Mouse (Mus musculus) B cell, adult 2 months (primary cell): Measurements from ENCODE around the gene 4930469K13Rik.
A peak's percentile ranks its signal among the peaks of the same experiment; 100 is the strongest.

ENCODE experiments used
- DNase-seq, 2 experiments: peaks; one replicate each; pipeline ENCODE4 v3.0.0; 2022

4930469K13Rik gene

DNA sequence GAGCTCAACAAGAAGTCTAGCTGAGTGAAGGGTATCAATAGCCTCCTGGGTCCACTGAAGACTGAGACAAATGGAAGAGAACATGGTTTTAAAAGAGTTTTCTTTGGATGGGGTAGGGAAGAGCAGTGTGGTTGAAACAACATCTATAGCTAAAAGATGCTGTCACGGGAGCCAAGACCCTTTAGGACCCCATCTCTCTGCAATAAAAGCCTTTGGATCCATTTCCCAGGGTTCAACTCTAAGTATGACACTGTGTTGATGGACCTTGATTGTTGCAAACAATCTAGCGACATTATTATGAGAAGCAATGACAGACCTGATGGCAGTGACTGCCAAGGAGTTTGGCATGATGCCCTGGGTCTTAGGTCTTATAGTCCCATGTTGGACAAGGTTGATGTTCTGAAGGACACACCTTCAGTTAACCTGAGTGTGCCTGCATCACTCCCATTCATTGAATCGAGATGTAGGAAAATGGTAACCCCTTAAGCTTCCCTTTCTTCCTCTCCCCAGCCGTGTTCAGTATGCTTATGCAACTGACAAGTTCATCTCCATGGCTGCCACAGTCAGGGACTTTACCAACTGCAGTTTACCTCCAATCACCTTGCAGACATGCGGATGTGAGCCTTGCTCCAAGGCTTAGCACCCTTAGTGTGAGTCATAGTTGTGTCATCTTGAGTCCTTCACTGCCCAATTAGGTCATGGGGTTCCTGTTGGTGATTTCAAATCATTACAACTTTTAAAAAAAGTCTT, 62.3 kb downstream of the 4930469K13Rik start:
- DNase-seq, result no peak

- DNase-seq, result no peak
Measured at GRCm38 (mm10) chr11:34034794-34035193, 63.6 kb downstream of the 4930469K13Rik start.

- peak; percentile 24 to 35 for DNase-seq
Measured at GRCm38 (mm10) chr11:34034008-34034505, 64.3 kb downstream of the 4930469K13Rik start.

- DNase-seq, result peak; percentile 46 to 51
Measured at GRCm38 (mm10) chr11:34031015-34031805, 67.1 kb downstream of the 4930469K13Rik start.

GRCm38 (mm10) chr11:34029658-34030057, 68.7 kb downstream of the 4930469K13Rik start:
- DNase-seq, result no peak

DNA sequence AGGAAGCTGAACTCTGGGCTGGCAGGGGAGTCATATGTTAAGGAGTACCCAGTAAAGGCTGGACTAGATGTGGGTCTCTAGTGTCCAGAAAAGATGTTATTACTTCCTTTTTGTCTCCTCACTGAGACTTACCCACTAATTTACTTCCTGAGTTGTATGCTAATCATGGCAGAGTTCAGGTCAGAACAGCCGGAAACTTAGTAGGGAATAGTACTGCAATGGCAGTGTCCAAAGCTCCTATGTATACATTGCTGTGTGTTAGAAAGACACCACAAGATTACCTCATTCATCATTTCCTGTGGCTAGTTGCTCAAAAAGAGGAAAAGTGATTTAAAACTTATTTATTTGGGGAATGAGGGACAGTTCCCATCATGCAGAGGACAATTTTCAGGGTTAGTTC, 73.3 kb downstream of the 4930469K13Rik start:
- DNase-seq, result no peak

DNA sequence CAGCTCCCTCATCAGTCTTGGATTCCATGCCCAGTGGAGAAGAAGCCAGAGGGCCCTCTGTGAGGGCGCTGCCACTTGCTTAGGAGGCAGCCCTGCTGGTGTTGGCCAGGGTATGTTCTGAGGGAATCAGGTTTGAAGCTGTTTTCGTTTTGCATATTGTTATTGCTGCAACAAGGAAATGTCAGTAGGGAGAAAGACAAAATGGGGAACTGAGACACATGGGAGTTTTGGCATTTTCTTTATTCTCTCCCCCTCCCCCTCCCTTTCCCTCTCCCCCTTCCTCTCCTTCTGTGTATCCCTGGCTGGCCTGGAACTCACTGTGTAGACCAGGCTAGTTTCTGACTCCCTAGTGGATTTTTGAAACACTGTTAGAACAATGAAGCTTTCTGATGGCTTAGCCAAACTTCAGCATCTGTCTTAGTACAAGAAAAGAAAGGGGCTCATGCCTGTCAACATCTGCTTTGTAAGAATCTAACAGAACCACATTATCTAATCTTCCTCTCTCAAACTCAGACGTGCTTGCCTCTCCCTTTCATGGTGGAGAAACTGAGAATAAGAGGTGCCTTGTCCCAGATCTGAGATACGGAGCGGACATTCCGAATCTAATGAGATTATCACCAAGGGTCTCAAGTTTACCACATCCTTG, 86.2 kb downstream of the 4930469K13Rik start:
- DNase-seq, result no peak

DNA sequence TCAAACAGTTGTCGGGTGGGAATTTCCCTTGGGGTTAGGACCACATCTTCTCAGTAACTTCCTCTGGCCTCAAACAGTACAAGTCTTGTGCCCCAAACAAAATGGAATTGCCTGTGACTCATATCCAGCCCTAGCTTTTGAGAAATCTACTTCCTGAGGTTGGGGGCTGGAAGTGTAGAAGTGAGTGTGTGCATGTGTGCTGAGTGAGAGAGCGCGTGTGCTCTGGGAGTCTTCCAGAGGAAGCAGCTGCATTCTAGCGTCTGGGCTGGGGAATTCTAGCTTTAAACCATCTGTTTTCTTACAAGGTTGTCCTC, 87.5 kb downstream of the 4930469K13Rik start:
- no peak for DNase-seq

DNA sequence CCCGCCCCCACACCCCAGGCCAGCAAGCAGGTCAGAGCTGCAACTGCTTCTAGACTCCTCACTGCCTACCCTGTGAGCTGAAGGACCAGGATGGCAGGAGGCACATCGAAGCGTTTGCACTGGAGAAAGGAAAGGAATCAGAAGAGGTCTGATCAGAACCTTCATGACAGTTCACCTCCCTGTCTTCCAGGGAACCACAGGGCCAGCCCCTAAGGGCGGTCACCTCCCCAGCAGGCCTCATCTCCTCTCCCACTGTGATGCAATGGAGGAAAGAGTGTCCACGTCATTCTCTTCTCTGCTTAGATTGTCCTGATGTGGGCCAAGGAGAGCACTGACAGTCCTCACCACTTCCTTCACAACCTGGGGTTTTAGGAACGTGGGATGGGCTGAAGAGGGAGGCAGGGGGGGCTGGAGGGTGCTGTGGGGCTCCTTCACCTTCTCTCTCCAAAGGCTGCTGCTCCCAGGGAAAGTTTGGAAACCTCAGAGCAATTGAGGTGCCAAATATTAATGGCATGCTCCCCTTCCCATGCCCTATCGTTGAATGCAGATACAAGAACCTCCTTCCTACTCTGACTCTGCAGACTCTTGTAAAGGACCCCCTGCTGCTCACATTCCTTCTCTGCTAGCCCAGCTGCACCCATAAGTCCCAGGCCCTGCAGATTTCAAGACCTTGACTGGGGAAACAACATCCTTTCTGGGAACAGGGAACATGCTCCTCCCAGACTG, 88.1 kb downstream of the 4930469K13Rik start:
- no peak for DNase-seq

DNA sequence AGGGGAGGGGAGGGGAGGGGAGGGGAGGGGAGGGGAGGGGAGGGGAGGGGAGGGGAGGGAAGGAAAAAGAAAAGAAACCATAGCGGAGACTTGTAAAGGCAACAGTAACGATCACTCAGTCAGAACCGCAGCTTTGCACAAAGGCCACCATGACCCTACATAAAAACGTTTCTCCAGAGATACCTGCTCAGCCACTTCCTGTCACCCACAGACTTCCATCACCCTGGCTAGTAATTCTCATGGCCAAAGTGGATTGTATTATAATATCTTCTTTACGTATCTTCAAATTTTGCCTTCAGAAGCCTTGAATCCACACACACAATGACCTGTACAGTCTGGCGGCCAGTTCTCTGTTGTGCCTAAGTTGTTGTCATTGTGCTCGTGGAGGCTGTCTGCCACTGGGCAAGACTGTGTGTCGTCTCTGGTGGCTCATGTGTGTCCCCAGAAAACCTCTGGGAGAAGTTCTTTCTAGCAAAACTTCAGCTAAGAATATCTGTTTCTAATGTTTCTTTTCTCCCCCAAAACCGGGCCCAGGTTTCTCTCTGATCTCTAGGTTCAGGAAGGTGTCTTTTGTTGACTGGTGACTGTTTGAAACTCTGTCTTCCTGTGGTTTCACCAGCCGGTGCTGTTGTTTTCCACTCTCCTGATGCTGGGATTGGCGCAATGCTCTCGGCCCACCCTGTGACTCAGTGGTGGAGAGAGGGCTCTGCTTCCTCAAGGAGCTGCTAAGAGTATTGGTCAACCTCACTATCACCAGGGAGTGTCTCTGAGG, 88.9 kb downstream of the 4930469K13Rik start:
- no peak for DNase-seq

DNA sequence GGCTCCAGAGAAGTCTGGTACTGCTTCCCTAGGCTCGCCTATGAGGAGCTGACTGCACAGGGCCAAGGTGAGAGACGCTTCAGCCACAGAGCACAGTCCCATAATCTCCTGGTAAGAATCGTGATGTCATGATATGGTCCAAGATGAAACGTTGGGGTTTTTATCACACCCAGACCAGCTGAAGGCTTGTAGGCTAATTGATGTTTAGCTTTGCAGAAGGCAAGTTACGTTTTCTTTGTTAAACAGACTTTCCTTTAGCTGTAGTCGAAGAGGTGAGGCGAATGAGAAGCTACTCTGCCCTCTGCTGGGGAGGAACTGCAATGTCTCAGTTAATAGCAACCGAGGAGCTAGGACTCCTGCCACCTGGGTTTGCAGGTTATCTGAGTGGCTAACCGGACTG, 89.7 kb downstream of the 4930469K13Rik start:
- peak; percentile 76 to 81 for DNase-seq

- peak; percentile 68 to 69 for DNase-seq
Measured at GRCm38 (mm10) chr11:34008214-34008613, 90.1 kb downstream of the 4930469K13Rik start.

- DNase-seq, result no peak
Measured at GRCm38 (mm10) chr11:34007616-34008015, 90.7 kb downstream of the 4930469K13Rik start.

GRCm38 (mm10) chr11:34002593-34002965, 95.8 kb downstream of the 4930469K13Rik start:
- no peak for DNase-seq

DNA sequence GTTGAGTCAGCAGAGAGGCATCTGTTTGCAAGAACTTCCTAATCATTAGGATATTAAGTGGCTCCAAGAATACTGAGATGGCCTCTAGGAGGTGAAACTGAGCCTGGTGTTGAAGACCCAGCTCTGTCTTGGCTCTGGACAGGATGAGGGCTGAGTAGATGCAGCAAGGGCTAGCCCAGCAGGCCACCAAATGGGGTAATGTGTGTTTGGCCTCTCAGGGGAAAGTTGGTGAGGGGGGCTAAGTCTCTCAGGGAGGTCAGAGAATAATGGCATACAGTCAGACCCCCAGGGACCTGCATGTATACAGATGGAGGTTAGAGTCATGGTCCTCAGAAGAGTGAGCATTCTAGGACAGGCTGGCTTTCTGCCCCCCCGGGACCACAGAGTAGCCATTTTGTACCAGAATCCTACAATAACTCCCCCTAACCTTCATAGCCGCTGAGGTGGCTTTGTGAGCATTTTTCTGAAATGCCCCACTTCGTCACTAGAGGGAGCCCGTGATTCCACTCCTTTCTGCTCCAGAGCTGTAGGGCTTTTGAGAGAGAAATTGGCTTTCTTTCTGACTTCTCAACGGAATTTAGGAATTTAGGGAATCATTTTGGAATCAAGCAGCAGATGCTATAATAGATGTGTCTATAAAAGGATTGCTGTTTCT, 96.3 kb downstream of the 4930469K13Rik start:
- DNase-seq, result peak; percentile 73 to 77

GRCm38 (mm10) chr11:34000416-34000815, 97.9 kb downstream of the 4930469K13Rik start:
- DNase-seq, result no peak

GRCm38 (mm10) chr11:33998244-33998643, 100.1 kb downstream of the 4930469K13Rik start:
- no peak for DNase-seq

GRCm38 (mm10) chr11:33993496-33993895, 104.9 kb downstream of the 4930469K13Rik start:
- no peak for DNase-seq

DNA sequence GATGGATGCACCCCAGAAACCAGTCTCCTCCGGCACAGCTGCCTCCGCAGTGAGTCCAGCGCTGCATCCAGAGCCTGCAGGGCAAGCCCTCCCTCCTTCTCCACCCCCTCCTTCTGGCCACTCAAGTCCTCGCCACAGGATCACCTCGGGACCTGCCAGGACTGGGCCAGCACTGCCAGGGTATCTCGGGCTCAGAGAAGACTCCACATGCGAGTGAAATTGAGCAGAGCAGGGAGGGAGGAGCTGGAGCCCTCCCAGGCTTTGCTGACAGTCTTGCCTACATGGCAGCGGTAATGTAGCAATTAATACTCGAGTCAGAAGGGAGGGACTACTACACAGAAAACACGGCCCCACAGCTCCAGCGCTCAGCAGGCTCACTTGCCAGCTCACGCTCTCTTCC, 105.4 kb downstream of the 4930469K13Rik start, which contains the start of gene Kcnip1:
Kcnip1 (minus strand) TSS at position 215 of the 400 bp plus-strand sequence.
- DNase-seq, result no peak

DNA sequence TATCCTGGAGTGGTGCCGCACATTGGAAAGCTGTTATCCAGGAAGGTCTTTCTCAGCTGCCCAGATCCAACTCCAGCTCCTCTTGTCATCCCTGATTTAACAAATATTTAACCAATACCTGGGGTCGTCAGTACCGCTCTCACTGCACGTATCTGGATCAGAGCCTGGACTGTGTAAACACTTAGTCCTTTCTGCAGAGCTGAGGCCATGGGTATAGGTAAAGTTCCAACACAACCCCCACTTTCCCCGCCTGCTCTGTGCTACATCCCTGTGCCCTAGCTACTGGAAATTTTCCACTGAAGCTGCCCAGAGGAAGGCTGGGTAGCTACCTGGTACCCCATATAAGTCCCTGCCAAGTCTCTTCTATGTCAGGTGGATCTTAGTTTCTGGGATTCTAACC, 108.4 kb downstream of the 4930469K13Rik start:
- DNase-seq, result no peak

DNA sequence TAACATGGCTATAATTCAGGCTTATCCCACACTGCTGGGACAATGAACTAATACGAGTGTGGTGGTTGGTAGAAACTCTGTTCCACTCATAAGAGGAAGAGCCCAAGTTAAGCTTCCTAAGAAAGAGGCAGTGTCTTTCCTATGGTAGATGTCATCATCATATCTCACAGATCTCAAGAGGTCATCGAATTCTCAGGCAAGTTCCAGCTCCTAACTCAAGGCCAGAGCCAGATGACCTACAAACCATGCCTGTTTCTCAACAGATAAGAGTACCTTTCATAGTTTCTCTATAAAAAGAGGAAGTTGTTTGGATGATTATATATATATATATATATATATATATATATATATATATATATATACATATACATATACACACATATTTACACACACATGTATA, 111.8 kb downstream of the 4930469K13Rik start:
- DNase-seq, result no peak
